Mouse (Mus musculus) spleen, embryonic (tissue): Measurements from ENCODE around the gene Tac2.

Source experiments
- CTCF ChIA-PET: fragments of 350-600 bp; sonication (Branson Sonifier 250); formaldehyde crosslinking; loops from one replicate; lab custom pipeline; 2022; lab: Charles Lee

Tac2 gene

GRCm38 (mm10) chr10:127721671-127722418, 2.4 kb upstream of the Tac2 start:
- CTCF ChIA-PET = no interaction called here

DNA sequence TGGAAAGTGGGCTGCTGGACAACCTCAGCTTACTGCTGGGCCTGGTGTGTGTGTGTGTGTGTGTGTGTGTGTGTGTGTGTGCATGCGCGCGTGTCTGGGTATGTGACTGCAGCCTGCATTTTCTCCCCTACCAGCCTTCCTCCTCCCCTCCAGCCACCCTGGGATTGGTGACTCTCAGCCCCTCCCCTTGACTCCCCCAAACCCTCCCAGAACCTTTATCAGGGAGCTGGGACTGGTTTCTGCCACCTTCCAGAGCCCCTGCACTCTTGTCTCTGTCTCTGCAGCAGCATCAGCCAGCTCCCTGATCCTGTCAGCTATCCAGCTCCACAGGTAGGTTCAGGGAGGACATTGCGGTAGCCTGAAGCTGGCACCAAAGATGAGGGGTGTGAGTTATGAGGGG, 858 bp downstream of the Tac2 start:
- CTCF ChIA-PET = no interaction called here

DNA sequence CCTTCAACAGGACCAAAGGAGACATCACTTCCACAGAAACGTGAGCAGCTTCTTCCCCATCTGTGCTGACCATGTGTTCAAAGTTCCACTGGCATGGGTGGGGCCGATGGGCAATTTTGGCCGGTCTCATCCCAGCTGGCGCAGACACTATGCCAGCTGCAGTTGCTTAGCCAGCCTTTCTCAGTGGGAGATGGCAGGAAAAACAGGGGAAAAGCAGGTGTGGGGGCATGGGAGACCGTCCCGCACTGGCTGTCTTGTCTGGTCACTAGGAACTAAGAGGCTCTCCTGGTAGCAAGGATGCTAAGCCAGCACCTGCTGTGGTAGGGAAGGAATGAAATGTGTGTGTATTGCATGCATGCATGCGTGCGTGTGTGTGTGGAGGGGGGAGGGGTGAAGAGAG, 4.2 kb downstream of the Tac2 start:
- CTCF ChIA-PET = no interaction called here

DNA sequence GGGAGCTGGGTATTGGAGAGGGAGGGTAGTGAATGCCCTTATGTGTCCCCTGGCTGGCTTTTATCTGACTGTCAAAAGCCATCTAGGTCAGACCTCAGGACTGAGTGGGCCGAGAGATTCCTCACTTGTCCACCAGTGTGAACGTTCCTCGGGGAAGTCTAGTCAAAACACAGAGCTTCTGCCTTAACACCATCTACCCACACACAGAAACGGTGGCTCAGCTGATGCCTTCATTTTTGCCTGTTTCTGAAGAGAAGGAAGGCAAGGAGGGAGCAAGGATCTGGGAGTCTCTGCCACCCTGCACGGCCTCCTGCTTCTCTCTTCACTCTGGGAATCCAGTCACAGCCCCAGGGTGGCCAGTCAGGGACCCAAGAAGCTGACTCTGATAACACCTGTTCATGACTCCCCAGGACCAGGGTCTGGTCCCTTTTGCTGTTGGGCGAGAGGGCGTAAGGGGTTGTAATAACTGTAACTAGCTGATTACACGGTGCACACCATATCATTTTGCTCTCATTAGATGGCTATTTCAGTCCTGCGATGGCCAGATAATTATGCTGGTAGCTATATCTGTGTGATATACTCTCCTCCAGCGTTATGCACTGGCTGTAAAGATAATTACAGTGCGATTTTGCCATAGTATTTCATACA, 6.1 kb downstream of the Tac2 start:
- CTCF ChIA-PET = no interaction called here

GRCm38 (mm10) chr10:127730933-127731310, 6.6 kb downstream of the Tac2 start:
- CTCF ChIA-PET = no interaction called here

DNA sequence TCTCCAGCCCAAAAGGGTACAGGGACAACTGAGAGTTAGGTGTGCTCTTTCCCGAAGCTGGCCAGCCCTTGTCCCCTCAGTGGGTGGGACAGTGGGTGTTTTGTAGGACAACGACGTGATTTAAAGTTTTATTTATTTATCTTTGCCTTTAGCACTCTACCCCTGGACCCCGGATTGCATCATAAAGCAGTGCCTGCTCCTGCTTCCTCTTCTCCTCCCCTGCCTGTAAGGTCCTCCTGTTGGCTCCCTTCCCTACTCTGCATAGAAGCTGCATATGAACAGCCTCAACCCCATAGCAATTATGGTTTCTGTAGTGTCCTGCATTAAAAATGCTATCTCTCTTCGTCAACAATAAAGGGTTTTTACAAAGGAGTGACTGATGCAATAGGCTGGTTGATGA, 7.1 kb downstream of the Tac2 start:
- CTCF ChIA-PET = no interaction called here

DNA sequence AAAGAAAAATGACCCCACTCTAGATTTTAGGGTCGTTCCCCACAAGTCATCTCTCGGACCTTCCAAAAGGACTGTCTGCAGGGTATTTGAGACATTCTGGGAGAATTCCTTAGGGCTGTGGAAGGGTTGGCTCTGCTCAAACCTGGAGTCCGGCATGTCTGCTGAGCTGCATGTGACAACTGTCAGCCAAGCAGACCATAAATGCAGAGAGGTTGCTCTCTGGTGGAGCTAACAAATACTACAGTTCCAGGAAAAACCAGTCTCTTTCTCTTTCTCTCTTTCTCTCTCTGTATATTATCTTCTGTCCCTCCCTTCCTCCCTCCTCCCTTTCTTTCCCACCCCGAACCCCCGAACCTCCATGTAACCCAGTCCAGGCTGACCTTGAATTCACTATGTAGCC, 10.2 kb downstream of the Tac2 start:
- CTCF ChIA-PET = no interaction called here

- CTCF ChIA-PET = interaction anchor here (0.6 kb wide), 2 partner anchors 64 to 825 kb away, joined by 3 to 4 read pairs; no protein-coding TSS in a partner anchor
Measured at GRCm38 (mm10) chr10:127736266-127736665, 12.0 kb downstream of the Tac2 start.

- CTCF ChIA-PET = interaction anchor here (0.6 kb wide), 1 partner anchor 825 kb away, joined by 3 read pairs; no protein-coding TSS in a partner anchor
Measured at GRCm38 (mm10) chr10:127736916-127737315, 12.6 kb downstream of the Tac2 start.

DNA sequence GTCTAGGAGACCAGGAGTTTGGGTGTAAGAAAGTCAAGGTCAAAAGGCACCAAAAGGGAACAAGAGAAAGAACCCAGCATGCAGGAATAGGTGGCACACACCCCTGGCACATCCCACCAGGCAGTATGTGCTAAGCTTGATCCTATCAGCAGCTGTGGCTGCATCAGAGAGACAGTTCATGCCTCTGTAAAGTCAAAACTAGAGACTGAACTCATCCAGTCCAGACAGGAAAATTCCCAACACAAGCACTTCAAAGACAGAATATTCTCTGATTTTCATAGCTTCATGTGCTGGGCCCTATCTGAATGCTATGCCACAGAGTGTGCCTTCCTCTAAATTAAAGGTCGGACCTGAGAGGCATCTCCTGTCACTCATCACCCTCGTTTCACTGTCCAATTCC, 13.3 kb downstream of the Tac2 start:
- CTCF ChIA-PET = interaction anchor here (0.6 kb wide), 2 partner anchors 62 to 113 kb away, joined by 4 to 14 read pairs; no protein-coding TSS in a partner anchor

DNA sequence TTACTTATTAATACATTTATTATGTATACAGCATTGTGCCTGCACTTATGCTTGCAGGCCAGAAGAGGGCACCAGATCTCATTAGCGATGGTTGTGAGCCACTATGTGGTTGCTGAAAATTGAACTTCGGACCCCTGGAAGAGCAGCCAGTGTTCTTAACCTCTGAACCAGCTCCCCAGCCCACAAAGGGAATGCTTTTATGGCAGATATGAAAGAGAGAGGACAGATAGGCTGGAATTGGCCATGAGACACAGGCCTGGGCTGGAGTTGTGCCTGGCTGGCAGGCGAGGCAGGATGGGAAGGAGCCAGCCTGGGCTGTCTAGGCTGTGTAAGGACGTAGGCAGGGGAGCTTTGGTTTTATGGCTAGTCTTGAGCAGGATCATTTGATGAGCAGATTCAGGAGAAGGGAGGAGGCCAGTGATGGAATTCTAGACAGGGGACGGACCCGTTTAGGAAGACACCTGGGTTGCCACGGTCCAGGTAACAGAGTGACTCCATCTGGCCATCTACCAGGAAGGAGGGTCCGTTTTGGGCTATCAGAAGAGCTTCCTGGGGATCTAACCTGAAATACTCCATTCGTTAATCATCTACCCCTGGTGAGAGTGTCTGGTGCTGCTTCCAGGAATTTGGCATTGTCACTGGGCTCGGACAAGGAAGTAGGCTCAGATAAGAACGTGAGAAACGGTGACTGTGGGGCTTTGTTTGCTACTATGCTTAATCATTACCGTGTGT, 14.0 kb downstream of the Tac2 start:
- CTCF ChIA-PET = interaction anchor here (0.6 kb wide), 1 partner anchor 63 kb away, joined by 14 read pairs; no protein-coding TSS in a partner anchor

GRCm38 (mm10) chr10:127739083-127739660, 14.9 kb downstream of the Tac2 start, which contains the start of gene Zbtb39:
TSS of gene Zbtb39 (plus strand) at chr10:127739538.
- CTCF ChIA-PET = interaction anchor here (0.6 kb wide), 1 partner anchor 118 kb away, joined by 3 read pairs; no protein-coding TSS in a partner anchor

DNA sequence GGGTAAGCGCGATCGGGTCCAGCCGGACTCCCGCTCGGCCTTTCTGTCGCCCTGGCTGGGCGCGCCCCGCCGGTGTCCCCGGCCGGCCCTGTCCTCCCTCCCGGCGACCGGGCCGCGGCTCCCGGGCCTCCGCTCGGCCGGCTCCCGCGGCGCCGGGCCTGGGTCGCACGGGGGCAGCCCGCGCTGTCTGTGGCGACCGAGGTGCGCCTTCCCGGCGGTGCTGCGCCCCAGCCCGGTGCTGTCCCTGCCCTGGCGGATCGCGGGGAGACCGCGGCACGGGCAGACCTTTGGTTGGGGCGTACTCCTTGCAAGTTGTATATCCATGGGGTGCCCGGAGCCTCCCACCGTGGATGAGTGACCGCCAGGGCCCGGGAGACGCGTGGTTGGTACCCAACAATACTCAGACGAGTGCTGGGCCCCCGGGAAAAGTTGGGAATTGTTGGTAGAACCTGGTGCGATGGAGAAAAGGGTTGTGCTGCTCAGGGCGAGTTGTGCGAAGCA, 15.4 kb downstream of the Tac2 start:
- CTCF ChIA-PET = interaction anchor here (0.6 kb wide), 1 partner anchor 118 kb away, joined by 3 read pairs; no protein-coding TSS in a partner anchor

DNA sequence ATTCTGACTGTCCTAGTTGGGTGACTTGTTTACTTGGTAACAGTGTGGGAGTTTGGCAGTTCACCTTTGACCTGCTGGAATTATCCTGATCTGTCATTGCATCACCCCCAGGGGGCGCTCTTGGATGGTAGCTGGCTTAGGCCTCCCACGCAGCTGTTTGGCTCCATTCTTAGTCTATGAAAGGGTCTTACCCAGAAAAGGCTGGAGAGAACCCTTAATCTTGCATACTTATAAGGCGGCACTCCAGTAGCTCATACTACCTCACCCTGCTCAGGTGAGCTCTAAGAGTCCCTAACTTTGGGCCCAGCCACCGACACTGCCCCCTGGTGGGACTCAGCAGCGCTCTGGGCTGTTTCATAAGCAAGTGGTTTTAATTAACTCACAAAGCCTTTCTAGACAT, 20.4 kb downstream of the Tac2 start:
- CTCF ChIA-PET = no interaction called here

- CTCF ChIA-PET = interaction anchor here (0.6 kb wide), 2 partner anchors 338 to 529 kb away, joined by 3 read pairs; no protein-coding TSS in a partner anchor
Measured at GRCm38 (mm10) chr10:127745886-127746285, 21.6 kb downstream of the Tac2 start.

DNA sequence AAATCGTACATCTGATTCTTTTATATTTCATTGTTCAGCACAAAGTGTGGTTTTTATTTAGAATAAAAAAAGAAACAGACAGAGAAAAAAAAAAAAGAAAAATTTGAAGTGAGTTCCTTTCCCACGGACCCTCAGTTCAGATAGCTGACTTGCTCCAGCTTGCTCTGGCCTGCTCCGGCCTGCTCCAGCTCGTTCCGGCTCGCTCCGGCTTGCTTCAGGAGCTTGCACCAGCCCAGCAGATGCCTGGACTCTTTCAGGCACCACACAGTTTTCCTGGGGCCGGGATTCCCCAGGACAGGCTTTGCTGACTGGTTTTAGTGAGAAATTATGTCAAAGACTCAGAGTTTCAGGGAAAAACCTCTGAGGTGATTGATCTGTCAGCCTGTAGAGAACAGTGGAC, 23.0 kb downstream of the Tac2 start:
- CTCF ChIA-PET = interaction anchor here (0.6 to 1.1 kb wide), 2 partner anchors 79 to 105 kb away, joined by 3 to 4 read pairs; partner anchors contain the start of genes Nab2 and Stat6

- CTCF ChIA-PET = no interaction called here
Measured at GRCm38 (mm10) chr10:127748847-127749612, 24.8 kb downstream of the Tac2 start.

DNA sequence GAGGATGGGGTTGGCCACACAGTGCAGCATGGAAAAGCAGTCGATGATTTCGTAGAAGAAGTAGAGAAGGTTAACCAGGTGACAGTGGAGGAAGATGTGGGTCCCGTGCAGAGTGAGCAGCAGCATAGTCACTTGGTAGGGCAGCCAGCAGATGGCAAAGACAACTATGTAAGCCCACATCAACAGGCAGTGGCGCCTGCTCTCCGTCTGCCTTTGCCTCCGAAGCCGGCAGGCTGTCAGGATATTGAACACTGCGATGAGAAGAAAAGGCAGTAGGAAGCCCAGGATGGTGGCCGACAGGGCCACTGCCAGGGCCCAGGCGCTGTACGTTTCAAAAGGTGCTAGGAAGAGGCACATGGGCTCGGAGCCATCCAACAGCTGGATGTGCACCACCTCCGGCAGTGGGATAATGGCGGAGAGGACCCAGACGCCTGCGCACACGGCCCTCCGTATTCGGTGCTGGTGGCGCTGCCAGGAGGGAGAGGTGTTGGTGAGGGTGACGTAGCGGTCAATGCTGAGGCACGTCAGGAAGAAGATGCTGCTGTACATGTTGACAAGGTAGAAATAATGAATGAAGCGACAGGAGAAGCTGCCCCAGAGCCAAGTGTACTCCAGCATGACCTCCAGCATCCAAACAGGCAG, 26.0 kb downstream of the Tac2 start:
- CTCF ChIA-PET = no interaction called here

DNA sequence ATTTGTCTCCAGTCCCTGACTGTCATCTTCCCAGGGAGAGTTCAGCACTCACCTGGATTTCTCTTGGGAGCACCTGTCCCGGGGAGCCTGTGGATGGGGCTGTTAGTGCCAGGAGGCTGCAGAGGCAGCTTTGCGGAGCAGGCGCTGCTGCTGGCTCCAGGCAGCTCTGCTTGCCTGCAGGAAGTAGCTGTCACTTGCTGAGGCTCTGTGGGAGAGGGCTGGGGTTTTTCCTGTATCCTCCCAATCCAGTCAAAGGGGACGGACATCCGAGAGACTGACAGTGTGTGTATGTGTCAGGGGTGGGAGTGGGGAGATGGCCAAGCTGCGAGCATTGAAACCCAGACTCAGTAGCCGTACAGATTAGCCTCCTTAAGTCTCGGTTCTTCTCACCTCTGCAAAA, 27.3 kb downstream of the Tac2 start, which contains the start of gene Gpr182:
Gene Gpr182 (minus strand): TSS at position 185 of the 400 bp plus-strand sequence.
- CTCF ChIA-PET = no interaction called here
